Mouse (Mus musculus) heart, embryonic 16.5 days (tissue): ENCODE results near the gene Sfswap. TPM values are rescaled to one million over a fixed set of nuclear protein-coding genes. Genes with fewer than 3 reads are reported as not detected.
A peak's percentile ranks its signal among the peaks of the same experiment; 100 is the strongest.
"Not testable (repeated sequence)": the region's sequence is repeated elsewhere in the genome, so short reads cannot be mapped to it uniquely, and the experiment has no call there.

Experiments used
- ATAC-seq: fragments of 200-750 bp; cut with Nextera tagmentation; replicated peaks from 2 replicates; pipeline ENCODE4 v1.8.0; 2017; ENCODE audit warnings: moderate number of reproducible peaks; ENCODE audit not compliant: insufficient read depth, low FRiP score; ENCODE audit errors: extremely low read depth
- H3K27ac ChIP-seq: fragments of 300-500 bp; sonication (generic); 2 replicates; pipeline ENCODE4 v1.5.1; 2014; ENCODE audit warnings: mild to moderate bottlenecking, low read length, control low read depth, moderate library complexity
- H3K27me3 ChIP-seq: fragments of 300-500 bp; sonication (generic); 2 replicates; pipeline ENCODE4 v1.6.1; 2014; ENCODE audit warnings: low read length, mixed read lengths; ENCODE audit not compliant: control insufficient read depth, insufficient read depth
- H3K36me3 ChIP-seq: fragments of 300-500 bp; sonication (generic); 2 replicates; pipeline ENCODE4 v1.6.1; 2014; ENCODE audit not compliant: control insufficient read depth, insufficient read depth
- H3K4me1 ChIP-seq: fragments of 300-500 bp; sonication (generic); 2 replicates; pipeline ENCODE4 v1.6.1; 2014; ENCODE audit warnings: low read length, mixed read lengths; ENCODE audit not compliant: control insufficient read depth, insufficient read depth
- H3K4me2 ChIP-seq: fragments of 300-500 bp; sonication (generic); 2 replicates; pipeline ENCODE4 v1.6.1; 2014; ENCODE audit warnings: low read depth, mild to moderate bottlenecking, control low read depth, low read length
- H3K4me3 ChIP-seq: fragments of 300-500 bp; sonication (generic); 2 replicates; pipeline ENCODE4 v1.5.1; 2014; ENCODE audit warnings: mild to moderate bottlenecking, control low read depth, low read length
- H3K9ac ChIP-seq: fragments of 300-500 bp; sonication (generic); 2 replicates; pipeline ENCODE4 v1.6.1; 2014; ENCODE audit warnings: low read length, control low read depth
- H3K9me3 ChIP-seq: fragments of 300-500 bp; sonication (generic); replicated peaks from 2 replicates; pipeline ENCODE4 v1.6.1; 2016; ENCODE audit warnings: low read length; ENCODE audit not compliant: control insufficient read depth
- WGBS: fragments of 180-500 bp; shearing (Covaris S2); extraction: QIAGEN DNeasy Blood & Tissue Kit; methylation state at CpG from one replicate; pipeline ENCODE4 v1.1.7; 2014; 5-methylcytosine and 5-hydroxymethylcytosine counted together
- polyA plus RNA-seq: library from polyadenylated mRNA; unstranded; fragments of >200 nt; fragmentation: Nextera tagmentation; extraction: Ambion mirVana; gene quantifications from 2 replicates; pipeline ENCODE4 v1.2.1, GENCODE M21; 2015

Gene Sfswap
- polyA plus RNA-seq, 1 experiment from 2014 or later = 24.4 TPM

- H3K36me3 ChIP-seq, H3K27me3 ChIP-seq, H3K4me2 ChIP-seq, H3K4me3 ChIP-seq, H3K9me3 ChIP-seq, H3K4me1 ChIP-seq, ATAC-seq, H3K9ac ChIP-seq: not testable (repeated sequence)
- 55% methylated on average over 9 of the region's 9 CpGs for WGBS
- peak overlapping the region; percentile 67 for H3K27ac ChIP-seq
These were observed 37.4 kb upstream of the Sfswap start for GRCm38 (mm10) chr5:129463648-129464047.

GRCm38 (mm10) chr5:129465788-129466187, 35.2 kb upstream of the Sfswap start:
- Histone ChIP-seq H3K9me3 (no peaks in the 10 kb centered on the region), H3K27ac (no peak overlapping the region), H3K4me1 (0 out of 2 replicates have a peak, but pooled peaks cover 4% of the 10 kb centered on the region), H3K27me3 (no peaks in the 10 kb centered on the region), H3K9ac (no peak overlapping the region), H3K4me2 (no peak overlapping the region), H3K36me3 (no peaks in the 10 kb centered on the region), H3K4me3 (no peak overlapping the region)
- no peak for ATAC-seq
- WGBS = 78% methylated on average over 2 of the region's 2 CpGs

GRCm38 (mm10) chr5:129475532-129476045, 25.4 kb upstream of the Sfswap start:
- Histone ChIP-seq H3K9me3 (no peaks in the 10 kb centered on the region), H3K27me3 (peaks cover 3% of the 10 kb centered on the region; the same call in 1 of the 2 replicates), H3K9ac (no peak overlapping the region), H3K27ac (no peak overlapping the region), H3K4me3 (no peak overlapping the region), H3K4me2 (no peak overlapping the region), H3K4me1 (no peaks in the 10 kb centered on the region), H3K36me3 (no peaks in the 10 kb centered on the region)
- no peak for ATAC-seq
- WGBS = 65% methylated on average over 3 of the region's 3 CpGs

GRCm38 (mm10) chr5:129489879-129490278, 11.1 kb upstream of the Sfswap start:
- no peak overlapping the region for H3K9ac ChIP-seq
- no peak overlapping the region for H3K4me2 ChIP-seq
- H3K4me3 ChIP-seq = no peak overlapping the region
- no peak overlapping the region for H3K27ac ChIP-seq
- no peaks in the 10 kb centered on the region for H3K4me1 ChIP-seq
- no peaks in the 10 kb centered on the region for H3K9me3 ChIP-seq
- WGBS = 26% methylated on average over 10 of the region's 10 CpGs
- no peaks in the 10 kb centered on the region for H3K36me3 ChIP-seq
- ATAC-seq = no peak
- peaks cover 2% of the 10 kb centered on the region; the same call in 1 of the 2 replicates for H3K27me3 ChIP-seq

GRCm38 (mm10) chr5:129501671-129502070, 650 bp downstream of the Sfswap start:
- H3K27ac ChIP-seq = peak overlapping the region; percentile 79; the same call in 1 of the 2 replicates
- H3K4me2 ChIP-seq = peak overlapping the region; percentile 97
- ATAC-seq = no peak
- no peaks in the 10 kb centered on the region for H3K9me3 ChIP-seq
- 0% methylated on average over 42 of the region's 44 CpGs for WGBS
- H3K4me1 ChIP-seq = peaks cover 13% of the 10 kb centered on the region
- no peaks in the 10 kb centered on the region for H3K27me3 ChIP-seq
- H3K4me3 ChIP-seq = peak overlapping the region; percentile 100
- peak overlapping the region; percentile 97 for H3K9ac ChIP-seq
- peaks cover 21% of the 10 kb centered on the region for H3K36me3 ChIP-seq

GRCm38 (mm10) chr5:129506886-129507285, 5.9 kb downstream of the Sfswap start:
- peaks cover 65% of the 10 kb centered on the region for H3K36me3 ChIP-seq
- WGBS = 87% methylated on average over 4 of the region's 4 CpGs
- H3K9me3 ChIP-seq = no peaks in the 10 kb centered on the region
- no peak overlapping the region for H3K4me2 ChIP-seq
- H3K27me3 ChIP-seq = no peaks in the 10 kb centered on the region
- ATAC-seq = no peak
- H3K9ac ChIP-seq = no peak overlapping the region
- H3K27ac ChIP-seq = no peak overlapping the region
- peaks cover 9% of the 10 kb centered on the region for H3K4me1 ChIP-seq
- H3K4me3 ChIP-seq = no peak overlapping the region

- WGBS = 74% methylated on average over 4 of the region's 4 CpGs
- Histone ChIP-seq H3K27ac (no peak overlapping the region), H3K9ac (no peak overlapping the region), H3K9me3 (no peaks in the 10 kb centered on the region), H3K4me2 (no peak overlapping the region), H3K4me1 (peaks cover 9% of the 10 kb centered on the region), H3K4me3 (no peak overlapping the region), H3K27me3 (no peaks in the 10 kb centered on the region), H3K36me3 (peaks cover 50% of the 10 kb centered on the region)
- ATAC-seq = no peak
These were observed 17.2 kb downstream of the Sfswap start for GRCm38 (mm10) chr5:129518180-129518579.

GRCm38 (mm10) chr5:129518786-129519185, 17.8 kb downstream of the Sfswap start:
- WGBS = 87% methylated on average over 1 of the region's 1 CpGs
- ATAC-seq = no peak

GRCm38 (mm10) chr5:129519591-129519990, 18.6 kb downstream of the Sfswap start:
- no peak for ATAC-seq
- H3K27me3 ChIP-seq = no peaks in the 10 kb centered on the region
- peaks cover 36% of the 10 kb centered on the region for H3K36me3 ChIP-seq
- no peak overlapping the region for H3K9ac ChIP-seq
- 81% methylated on average over 2 of the region's 2 CpGs for WGBS
- no peak overlapping the region for H3K27ac ChIP-seq
- H3K4me2 ChIP-seq = no peak overlapping the region
- no peak overlapping the region for H3K4me3 ChIP-seq
- peaks cover 17% of the 10 kb centered on the region for H3K4me1 ChIP-seq
- no peaks in the 10 kb centered on the region for H3K9me3 ChIP-seq

More at GRCm38 (mm10) chr5:129518786-129519185, 17.8 kb downstream of the Sfswap start:
- Histone ChIP-seq H3K9ac (no peak overlapping the region), H3K36me3 (peaks cover 44% of the 10 kb centered on the region), H3K27ac (no peak overlapping the region), H3K27me3 (no peaks in the 10 kb centered on the region), H3K4me3 (no peak overlapping the region), H3K4me1 (peaks cover 12% of the 10 kb centered on the region), H3K9me3 (no peaks in the 10 kb centered on the region), H3K4me2 (no peak overlapping the region)
